Mouse (Mus musculus) ovary, postnatal 36 days (tissue): Measurements from ENCODE around the gene AC124502.3.
A peak's percentile ranks its signal among the peaks of the same experiment; 100 is the strongest.

Experiments
- DNase-seq: peaks from one replicate; pipeline ENCODE4 v3.0.0; 2022; ENCODE audit warnings: low spot score, mixed read lengths

Gene AC124502.3

GRCm38 (mm10) chr19:5032686-5033085 lies 6.0 kb upstream of the AC124502.3 start:
- DNase-seq: no peak

- no peak for DNase-seq
These were observed 2.1 kb upstream of the AC124502.3 start for GRCm38 (mm10) chr19:5036577-5036976.

DNA sequence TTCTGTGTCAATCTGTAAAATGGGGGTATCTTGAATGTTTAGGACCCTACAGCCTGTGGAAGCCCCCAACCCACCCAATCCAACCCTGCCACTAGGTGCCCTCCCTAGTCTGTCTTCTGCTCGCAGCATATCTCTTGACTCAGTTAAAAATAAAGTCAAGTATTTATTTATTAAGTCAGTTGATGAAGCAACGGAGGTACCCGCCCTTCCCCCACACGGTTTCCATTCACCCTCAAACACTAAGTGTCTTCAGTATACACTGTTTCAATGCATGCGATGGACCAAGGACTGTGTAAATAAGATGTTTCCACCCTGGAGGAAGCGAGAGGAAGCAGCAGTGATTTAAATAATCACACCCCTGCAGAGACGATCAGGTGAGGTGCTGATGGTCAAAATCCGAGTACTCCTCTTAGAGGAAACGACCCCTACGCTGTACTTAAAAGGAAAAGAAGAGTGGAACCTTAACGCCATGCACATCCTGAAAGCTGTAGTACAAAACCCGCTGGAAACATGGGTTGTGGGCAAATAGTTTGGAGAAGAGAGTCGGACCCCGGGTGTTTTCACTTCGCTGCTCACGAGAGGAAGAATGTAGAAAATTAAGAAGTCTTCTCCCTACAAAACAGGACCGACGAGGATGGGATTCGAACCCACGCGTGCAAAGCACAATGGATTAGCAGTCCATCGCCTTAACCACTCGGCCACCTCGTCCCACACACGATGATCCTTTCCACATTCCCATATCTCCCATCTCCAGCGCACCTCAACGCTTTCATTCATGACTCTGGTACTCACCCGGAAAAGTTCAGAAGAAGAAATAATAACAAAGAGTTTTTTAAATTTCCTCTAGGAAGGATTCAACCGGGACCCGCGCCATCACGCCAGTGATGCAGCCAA lies 766 bp upstream of the AC124502.3 start:
- DNase-seq: peak; percentile 77

- DNase-seq: peak; percentile 41
These were observed 817 bp downstream of the AC124502.3 start for GRCm38 (mm10) chr19:5039301-5040114.

GRCm38 (mm10) chr19:5040862-5041523 lies 2.3 kb downstream of the AC124502.3 start, which contains the start of gene Brms1:
Gene Brms1 (plus strand): TSS chr19:5041354.
- DNase-seq: peak; percentile 89

GRCm38 (mm10) chr19:5041588-5041987 lies 2.9 kb downstream of the AC124502.3 start:
- no peak for DNase-seq

DNA sequence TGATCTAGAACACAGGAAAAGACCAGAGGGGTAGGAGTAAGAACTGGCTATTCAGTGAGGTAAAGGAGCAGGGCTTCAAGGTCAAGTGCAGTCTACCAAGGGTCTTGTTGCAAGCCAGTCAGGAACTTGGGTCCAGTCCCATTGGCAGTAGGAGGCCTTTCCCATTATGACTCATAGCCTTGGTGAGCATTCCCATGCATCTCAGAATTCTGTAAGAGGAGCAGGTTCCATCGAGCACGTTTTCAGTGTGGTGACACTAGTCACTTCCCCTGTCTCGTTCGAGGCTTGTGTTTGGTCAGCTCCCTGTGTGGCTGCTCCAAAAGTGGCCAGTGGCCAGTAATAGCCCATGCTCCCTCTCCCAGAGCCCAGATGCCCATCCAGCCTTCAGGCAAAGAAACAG lies 6.8 kb downstream of the AC124502.3 start:
- no peak for DNase-seq

DNA sequence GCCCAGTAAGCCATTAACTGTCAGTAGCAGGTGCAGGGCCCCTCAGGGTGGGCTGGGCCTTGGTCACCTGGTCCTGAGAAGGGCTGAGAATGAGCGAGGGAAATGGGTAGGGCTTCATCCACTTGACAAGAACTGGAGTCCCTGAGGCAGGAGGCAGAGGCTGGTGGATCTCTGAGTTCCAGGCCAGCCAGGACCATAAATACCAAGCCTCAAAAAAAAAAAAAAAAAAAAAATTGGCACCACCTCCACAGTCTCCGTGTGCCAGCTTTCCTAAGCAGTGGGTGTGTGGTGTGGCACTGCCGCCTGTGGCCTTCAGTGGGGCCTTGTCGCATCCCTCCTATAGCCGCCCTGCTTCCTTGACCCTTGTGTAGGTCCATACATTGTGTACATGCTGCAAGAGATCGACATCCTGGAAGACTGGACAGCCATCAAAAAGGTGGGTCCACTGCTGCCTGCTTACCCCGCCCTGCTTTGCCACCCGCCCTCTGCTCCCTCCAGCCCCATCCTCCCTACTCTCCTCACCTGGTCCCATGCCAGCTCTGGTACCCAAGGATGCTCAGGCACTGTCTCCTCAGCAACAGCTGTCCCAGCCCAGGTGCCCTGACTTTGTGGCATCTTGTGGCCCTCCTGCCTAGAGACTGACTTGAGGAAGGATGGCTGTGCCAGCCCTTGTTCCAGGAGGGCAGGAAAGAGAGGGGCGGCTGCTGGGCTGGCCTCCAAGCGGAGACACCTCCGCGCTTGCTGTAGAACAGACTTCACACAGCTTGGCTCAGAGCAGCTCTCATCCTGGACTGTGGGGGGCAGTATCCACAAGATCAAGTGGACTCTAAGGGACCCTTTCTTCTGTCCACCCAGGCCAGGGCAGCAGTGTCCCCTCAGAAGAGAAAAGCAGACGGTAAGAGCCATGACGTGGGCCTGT lies 9.7 kb downstream of the AC124502.3 start:
- DNase-seq: no peak

GRCm38 (mm10) chr19:5049325-5049724 lies 10.6 kb downstream of the AC124502.3 start:
- no peak for DNase-seq

DNA sequence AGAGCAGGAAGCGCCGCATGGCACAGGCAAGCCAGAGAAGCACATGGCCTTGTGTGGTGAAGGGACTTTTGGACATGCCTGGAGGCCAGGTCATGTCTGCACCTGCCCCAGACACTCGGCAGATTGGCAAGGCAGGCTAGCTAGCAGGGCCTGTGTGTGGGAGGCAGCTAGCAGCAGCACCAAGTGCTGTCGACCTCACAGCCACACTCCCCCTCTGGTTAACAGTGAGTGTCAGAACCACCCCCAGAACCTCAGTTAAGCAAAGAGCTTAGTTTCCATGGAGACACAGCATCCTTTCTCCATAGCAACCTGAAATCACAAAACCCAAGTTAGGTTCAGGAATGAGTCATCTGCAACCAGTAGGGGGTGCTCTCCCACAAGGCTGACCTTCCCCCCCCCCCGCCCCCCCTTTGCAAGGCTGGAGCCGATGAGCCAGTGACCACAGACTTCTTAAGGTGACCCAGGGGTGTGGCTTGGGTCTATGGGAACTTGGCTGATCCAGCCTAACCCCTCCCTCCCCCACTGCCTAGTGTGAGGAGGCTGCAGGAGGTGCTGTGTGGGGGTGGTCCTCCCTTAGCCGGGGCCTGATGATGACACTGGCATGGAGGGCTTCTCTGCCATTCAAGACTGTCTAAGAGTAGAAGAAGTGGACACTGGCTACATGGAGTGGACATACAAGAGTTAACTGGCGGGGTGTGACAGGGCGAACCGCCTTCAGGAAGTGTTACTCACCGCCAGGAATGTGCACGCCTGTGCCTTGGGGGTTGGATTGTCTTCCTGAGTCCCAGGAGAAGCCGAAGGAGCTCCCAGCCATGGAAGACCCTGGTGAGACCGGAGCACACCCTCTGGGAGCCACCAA lies 11.6 kb downstream of the AC124502.3 start, which contains the start of gene Rin1:
Rin1 (plus strand) TSS at position 435 of the 859 bp plus-strand sequence.
- DNase-seq: no peak

- DNase-seq: no peak
These were observed 12.3 kb downstream of the AC124502.3 start for GRCm38 (mm10) chr19:5051031-5051430.

DNA sequence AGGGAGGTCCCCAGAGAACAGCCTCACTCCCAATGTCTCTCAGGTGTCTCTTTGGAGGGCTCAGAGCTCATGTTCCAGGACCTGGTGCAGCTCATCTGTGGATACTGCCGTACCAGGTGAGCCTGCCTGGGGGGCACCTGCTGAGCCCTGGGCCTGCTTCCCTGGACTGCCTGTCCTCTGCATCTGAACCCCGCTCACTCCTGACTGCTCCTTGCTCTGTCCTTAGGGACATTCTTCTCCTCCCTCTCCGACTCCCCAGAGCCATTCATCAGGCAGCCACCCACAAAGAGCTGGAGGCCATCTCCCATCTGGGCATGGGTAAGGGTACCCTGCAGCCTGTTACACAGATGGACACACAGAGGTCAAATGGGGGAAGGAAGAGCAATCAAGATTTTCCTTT lies 12.8 kb downstream of the AC124502.3 start:
- no peak for DNase-seq

DNA sequence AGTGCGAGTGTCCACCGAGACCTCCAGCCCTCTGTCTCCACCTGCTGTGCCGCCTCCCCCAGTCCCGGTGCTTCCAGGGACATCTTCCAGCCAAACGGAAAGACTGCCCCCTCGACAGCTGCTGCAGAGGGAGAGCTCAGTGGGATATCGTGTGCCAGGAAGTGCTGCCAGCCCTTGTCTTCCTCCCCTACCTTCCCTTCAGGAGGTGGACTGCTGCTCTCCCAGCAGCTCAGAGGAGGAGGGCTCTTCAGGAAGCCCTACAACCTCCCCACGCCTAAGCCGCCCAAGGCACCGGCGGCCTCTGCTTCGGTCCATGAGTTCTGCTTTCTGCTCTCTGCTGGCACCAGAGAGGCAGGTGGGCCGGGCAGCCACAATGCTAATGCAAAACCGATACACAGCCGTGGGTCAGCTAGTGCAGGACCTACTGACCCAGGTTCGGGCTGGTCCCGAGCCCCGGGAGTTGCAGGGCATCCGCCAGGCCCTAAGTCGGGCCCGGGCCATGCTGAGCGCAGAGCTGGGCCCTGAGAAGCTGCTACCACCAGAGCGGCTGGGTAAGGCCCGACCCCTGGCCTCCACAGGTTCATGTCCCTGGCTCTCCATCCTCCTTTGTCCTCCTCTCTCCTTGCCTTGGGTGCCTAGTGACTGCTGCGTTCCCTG lies 13.6 kb downstream of the AC124502.3 start:
- no peak for DNase-seq

DNA sequence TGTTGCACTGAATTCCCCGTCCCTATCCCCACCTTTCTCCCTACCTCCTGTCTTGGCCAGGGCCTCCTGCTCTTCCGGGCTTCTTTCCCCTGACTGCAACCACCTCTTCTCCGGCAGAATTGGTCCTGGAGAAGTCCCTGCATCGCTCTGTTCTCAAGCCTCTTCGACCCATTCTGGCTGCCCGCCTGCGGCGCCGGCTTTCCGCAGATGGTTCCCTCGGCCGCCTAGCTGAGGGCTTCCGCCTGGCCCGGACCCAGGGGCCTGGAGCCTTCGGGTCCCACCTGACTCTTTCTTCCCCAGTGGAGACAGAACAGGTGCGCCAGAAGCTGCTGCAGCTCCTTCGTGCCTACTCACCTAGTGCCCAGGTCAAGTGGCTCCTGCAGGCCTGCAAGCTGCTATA lies 14.2 kb downstream of the AC124502.3 start:
- no peak for DNase-seq

- no peak for DNase-seq
These were observed 15.2 kb downstream of the AC124502.3 start for GRCm38 (mm10) chr19:5053909-5054308.

- no peak for DNase-seq
These were observed 17.6 kb downstream of the AC124502.3 start for GRCm38 (mm10) chr19:5056251-5056650.

DNA sequence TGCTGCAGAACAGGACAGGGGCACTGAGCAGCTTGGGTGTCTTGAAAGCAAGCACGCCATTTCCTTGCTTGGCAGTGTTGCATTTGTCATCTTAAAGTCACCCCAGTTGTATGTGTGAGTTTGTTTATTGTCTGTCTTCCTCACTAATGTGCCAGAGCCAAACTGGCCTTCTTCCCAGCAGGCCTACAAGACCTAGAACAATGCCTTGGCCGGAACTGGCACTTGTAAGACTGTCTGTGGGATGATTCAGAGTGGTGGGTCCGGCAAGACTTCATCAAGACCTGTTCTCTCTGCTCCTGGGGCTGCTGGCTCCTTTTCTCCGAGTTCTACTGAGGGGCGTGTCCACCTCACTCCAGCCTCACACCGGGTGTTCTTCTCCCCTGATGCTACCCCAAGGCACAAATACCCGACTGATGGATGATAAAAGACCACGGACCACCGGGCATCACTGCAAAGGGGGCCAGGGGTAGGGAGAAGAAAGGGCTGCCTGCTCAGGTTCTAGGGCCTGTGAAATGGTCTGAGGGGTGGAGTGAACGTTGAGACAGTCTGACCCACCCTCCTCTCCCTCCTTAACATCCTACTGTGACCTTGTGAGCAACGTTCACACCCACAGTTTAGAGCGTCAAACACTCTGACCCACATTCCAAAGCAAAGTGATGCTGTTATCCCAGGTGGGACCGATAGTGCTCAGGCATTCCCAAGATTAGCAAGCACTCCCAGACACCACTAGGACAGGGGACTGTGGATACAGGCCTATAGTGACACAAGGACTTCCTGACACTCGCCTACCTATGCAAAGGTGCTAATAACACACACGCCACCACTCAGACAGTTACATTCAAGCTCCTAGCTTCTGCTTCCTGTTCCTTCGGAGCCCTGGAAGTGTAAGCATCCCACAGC lies 19.4 kb downstream of the AC124502.3 start:
- no peak for DNase-seq
